Mouse (Mus musculus): Measurements from ENCODE around the gene Edem2. TPM values are rescaled to one million over a fixed set of nuclear protein-coding genes. Genes with fewer than 3 reads are reported as not detected.
"Not testable (repeated sequence)": the region's sequence is repeated elsewhere in the genome, so short reads cannot be mapped to it uniquely, and the experiment has no call there.

The Edem2 gene
- total RNA-seq, 2 experiments from 2014 or later, result 19.2 to 19.8 TPM

DNA sequence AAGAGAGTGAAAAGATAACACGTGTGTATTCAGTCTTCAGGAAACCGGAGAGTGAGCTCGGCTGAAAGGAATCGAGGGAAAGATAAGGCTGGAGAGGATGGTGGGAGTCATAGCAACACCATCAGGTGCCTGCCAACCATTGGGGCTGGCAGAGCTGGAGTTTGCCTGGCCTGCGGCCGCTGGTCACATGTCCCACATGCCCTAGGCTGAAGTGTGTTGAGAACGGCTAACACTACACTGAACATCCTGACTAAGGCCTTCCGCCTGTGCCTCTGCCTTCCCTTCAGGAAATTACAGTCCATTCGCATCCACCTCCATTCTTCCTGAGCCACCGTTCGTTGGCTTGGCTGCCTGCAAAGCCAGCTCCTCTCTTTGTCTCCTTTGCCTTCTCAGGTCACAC lies 12.9 kb upstream of the Edem2 start:
- intact Hi-C loops (cut with DNase I), result no loop called here
- DNase-seq (ENCODE audit: extremely low spot score in 1 of 2, low spot score in 2 of 2), result no peak

- intact Hi-C loops (cut with DNase I), result no loop called here
- DNase-seq (ENCODE audit: extremely low spot score in 1 of 2, low spot score in 2 of 2), result no peak
Measured at GRCm38 (mm10) chr2:155737803-155738202, 8.5 kb upstream of the Edem2 start.

DNA sequence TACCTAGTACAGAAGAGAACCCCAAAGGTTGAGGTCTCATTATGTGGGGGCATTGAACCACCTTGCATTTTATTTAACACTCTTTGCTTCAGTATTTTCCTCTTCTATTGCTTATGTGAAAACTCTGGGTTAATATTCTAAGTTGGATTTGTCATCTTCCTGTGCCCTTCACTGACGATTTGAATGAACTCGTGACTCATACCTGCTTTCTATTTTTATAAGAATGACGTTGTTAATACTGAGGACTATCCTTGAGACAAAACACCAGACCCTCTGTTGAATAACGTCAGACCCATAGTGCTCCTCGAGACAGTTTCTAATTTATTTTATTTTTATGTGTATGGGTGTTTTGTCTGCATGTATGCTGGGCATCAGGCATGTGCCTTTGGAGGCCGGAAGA lies 7.7 kb upstream of the Edem2 start:
- no peak for DNase-seq (ENCODE audit: extremely low spot score in 1 of 2, low spot score in 2 of 2)
- intact Hi-C loops (cut with DNase I), result no loop called here

DNA sequence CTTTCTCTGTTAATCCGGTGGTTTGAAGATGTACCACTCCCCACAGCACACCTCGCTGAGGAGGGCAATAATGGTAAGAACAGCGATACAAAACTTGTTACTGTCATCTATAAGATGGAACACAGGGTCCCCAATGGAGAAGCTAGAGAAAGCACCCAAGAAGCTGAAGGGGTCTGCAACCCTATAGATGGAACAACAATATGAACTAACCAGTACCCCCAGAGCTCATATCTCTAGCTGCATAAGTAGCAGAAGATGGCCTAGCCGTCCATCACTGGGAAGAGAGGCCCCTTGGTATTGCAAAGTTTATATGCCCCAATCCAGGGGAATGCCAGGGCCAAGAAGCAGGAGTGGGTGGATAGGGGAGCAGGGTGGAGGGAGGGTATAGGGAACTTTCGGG lies 6.5 kb upstream of the Edem2 start, which contains the start of gene Gm17581:
TSS of gene Gm17581 (minus strand) at position 101 of the 400 bp plus-strand sequence.
- intact Hi-C loops (cut with DNase I); DNase-seq (ENCODE audit: extremely low spot score in 1 of 2, low spot score in 2 of 2): not testable (repeated sequence)

- intact Hi-C loops (cut with DNase I), result no loop called here
Measured at GRCm38 (mm10) chr2:155735080-155735479, 5.8 kb upstream of the Edem2 start.

GRCm38 (mm10) chr2:155728742-155729141 lies 533 bp downstream of the Edem2 start:
- intact Hi-C loops (cut with DNase I), result no loop called here
- DNase-seq (ENCODE audit: extremely low spot score in 1 of 2, low spot score in 2 of 2), result no peak

More at GRCm38 (mm10) chr2:155735080-155735479, 5.8 kb upstream of the Edem2 start:
- DNase-seq (ENCODE audit: extremely low spot score in 1 of 2, low spot score in 2 of 2), result no peak

DNA sequence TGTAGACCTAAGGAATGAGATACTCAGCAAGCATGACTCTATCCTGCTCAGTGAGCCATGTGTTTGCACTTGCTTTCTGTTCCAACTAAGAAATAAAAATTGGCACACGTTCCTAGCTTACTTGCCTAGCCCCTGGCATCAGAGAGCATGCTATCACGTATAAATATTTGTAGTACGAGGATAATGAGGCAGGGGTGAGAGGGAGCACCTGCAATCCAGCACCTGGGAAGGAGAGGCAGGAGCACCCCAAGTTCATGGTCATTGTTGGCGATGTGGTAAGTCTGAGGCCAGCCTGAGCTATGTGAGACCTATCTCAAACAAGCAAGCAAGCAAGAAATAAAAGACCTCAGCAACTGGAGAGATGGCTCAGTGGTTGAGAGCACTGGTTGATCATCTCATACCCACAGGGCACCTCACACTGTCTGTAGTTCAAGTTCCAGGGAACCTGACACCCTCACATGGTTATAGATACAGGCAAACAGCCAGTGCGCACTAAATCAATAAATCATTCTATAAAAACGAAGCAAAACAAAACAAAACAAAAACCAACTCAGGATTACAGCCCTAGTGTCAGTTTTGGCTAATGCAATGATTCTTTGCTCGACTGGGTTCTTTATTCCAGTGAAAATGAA lies 1.4 kb downstream of the Edem2 start:
- DNase-seq (ENCODE audit: extremely low spot score in 1 of 2, low spot score in 2 of 2), result no peak
- intact Hi-C loops (cut with DNase I), result no loop called here

- DNase-seq (ENCODE audit: extremely low spot score in 1 of 2, low spot score in 2 of 2), result no peak
- intact Hi-C loops (cut with DNase I), result no loop called here
Measured at GRCm38 (mm10) chr2:155726302-155726701, 3.0 kb downstream of the Edem2 start.

- intact Hi-C loops (cut with DNase I), result no loop called here
- no peak for DNase-seq (ENCODE audit: extremely low spot score in 1 of 2, low spot score in 2 of 2)
Measured at GRCm38 (mm10) chr2:155724526-155724925, 4.7 kb downstream of the Edem2 start.

DNA sequence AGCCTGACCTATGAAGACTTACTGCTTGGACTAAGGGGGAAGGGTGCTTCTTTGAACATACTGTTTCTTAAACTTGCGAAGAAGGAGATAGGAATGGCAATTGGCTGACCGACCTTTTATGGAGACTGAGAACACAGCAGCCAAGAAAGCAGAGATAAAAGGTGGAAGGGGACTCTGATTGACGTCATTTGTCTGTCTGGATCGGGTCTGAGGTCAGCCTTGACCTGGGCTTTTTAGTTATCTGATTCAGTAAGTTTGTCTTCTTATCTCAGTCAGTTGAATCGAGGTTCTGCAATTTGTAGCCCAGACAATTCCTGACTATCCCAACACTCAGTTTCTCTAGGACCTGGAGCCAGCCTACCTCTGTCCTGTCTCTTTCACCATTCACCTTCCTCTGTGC lies 5.2 kb downstream of the Edem2 start:
- intact Hi-C loops (cut with DNase I), result no loop called here
- no peak for DNase-seq (ENCODE audit: extremely low spot score in 1 of 2, low spot score in 2 of 2)

DNA sequence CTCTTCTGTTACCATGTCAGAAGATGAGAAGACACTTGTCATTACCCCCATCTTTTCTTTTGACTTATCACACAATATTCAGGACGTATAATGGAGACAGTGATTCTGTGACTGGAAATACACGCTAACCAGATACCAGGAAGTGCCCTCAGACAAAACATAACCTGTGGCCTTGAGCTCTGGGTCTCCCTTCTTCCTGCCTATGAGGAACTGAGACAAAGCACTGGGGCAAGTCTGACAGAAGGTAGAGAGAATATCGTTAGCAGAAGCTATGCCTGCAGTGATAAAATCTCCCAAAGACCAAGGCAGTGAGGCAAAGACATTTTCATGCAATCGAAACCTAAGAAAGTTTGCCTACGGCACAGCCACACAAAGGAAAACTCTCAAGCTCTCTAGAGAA lies 8.7 kb downstream of the Edem2 start:
- intact Hi-C loops (cut with DNase I), result no loop called here
- no peak for DNase-seq (ENCODE audit: extremely low spot score in 1 of 2, low spot score in 2 of 2)

DNA sequence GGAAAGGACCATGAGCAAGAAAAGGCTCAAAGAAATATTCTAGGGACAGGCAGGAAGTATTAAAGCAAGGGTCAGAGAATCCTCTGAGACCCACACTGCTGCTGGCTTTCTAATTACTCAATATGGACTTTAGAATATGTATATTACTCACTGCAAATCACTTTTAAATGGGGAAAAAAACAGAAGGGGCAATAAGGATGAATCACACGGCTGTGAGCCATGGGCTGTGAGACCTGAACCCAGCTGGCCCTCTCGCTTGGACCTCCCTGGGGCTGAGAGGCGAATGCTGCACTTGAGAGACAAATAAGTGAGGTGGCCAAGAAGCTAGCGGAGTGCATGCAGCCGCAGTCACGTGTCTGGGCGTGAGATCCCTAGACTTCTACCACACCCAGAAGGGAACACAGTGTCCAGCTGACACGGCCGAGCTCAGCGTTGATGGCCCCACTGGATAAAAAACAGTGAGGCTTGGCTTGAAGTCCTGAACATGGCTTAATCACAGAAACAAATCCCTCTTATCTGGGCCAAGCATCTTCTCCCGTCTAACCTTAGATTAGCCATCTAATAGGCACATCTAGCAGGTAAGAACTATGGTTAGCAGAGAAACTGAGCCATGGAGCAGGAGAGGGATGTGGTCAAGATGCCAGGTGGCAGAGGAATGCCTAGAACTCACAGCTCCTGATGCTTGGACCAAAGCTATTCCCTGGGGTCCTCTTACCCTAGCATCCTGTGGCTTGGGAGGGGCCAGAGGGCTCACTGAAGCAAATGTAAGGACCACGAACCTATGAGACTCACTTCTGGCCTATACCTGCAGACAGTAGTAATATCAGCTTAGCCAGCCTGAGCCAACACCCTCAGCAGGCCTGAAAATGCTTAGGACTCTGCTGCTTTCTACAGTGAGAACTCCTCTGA lies 11.9 kb downstream of the Edem2 start:
- intact Hi-C loops (cut with DNase I), result no loop called here
- no peak for DNase-seq (ENCODE audit: extremely low spot score in 1 of 2, low spot score in 2 of 2)

DNA sequence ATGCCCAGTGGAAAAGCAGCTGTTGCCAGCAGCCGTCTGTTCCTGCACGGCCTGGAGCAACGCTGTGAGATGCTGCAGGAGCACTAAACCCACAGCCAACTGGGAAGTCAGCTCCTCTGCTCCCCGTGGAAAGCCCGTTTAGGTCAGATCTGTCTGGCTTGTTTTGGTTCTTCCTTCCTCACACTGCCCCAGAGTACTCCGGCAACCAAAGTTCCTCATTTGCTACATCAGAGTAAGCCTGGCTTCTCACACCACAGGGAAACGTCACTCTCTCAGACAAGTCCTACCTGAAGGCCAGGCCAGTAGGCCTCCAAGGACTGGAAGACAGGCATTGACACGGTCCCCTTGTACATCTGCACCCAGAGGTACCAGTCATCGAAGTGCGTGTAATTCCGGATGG lies 18.7 kb downstream of the Edem2 start:
- no peak for DNase-seq (ENCODE audit: extremely low spot score in 1 of 2, low spot score in 2 of 2)
- intact Hi-C loops (cut with DNase I), result no loop called here

- peak; percentile 58 to 62 for DNase-seq (ENCODE audit: extremely low spot score in 1 of 2, low spot score in 2 of 2)
Measured at GRCm38 (mm10) chr2:155707251-155707650, 22.0 kb downstream of the Edem2 start.

GRCm38 (mm10) chr2:155703630-155704029 lies 25.6 kb downstream of the Edem2 start:
- intact Hi-C loops (cut with DNase I), result no loop called here
- DNase-seq (ENCODE audit: extremely low spot score in 1 of 2, low spot score in 2 of 2), result no peak

More at GRCm38 (mm10) chr2:155707251-155707650, 22.0 kb downstream of the Edem2 start:
- intact Hi-C loops (cut with DNase I), result no loop called here

DNA sequence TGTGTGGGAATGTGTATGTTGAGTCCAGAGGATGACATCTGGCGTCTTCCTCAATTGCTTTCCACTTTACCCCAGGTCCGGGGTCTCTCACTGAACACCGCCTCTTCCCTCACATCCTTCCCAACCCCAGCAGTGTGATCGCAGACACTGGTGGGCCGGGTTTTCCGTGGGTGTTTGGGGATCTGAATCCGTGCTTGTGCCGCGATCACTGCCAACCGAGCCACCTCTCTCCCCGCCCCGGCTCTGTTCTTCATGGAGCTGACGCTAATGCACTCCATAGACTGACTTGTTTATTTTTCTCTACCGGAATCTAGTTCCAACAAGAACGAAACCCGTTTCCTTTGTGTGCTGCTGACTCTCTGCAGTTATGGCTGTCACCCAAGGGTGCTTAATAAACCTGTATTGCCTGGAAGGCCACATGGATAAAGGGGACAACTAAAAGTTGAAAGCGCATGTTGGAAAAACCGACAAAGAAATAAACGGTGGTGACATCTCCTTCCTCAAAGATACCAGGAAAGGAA lies 27.8 kb downstream of the Edem2 start:
- no peak for DNase-seq (ENCODE audit: extremely low spot score in 1 of 2, low spot score in 2 of 2)
- intact Hi-C loops (cut with DNase I), result no loop called here

GRCm38 (mm10) chr2:155698443-155698842 lies 30.8 kb downstream of the Edem2 start:
- DNase-seq (ENCODE audit: extremely low spot score in 1 of 2, low spot score in 2 of 2), result not testable (repeated sequence)
- intact Hi-C loops (cut with DNase I), result loop anchor here (5.0 kb wide), 1 partner anchor 69 kb away; no protein-coding TSS in a partner anchor

DNA sequence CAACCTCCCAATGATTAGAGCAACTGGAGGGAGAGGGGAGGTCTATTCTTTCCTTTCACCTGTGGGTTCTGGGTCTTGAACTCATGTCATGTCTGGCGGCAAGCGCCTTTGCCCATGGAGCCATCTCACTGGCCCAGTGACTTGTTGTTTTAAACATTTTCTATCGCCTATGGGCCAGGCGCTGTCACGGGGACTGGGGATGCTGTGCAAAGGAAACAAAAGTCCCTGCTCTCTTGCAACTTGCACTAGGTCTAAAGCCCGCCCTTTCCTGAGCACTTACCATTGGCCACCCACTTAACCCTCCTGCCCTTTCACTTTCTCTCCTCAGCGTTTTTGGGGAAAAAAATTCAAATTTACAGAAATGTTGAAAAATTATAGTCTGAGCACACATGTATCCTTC lies 32.4 kb downstream of the Edem2 start:
- intact Hi-C loops (cut with DNase I), result loop anchor here (5.0 kb wide), 1 partner anchor 70 kb away; no protein-coding TSS in a partner anchor
- DNase-seq (ENCODE audit: extremely low spot score in 1 of 2, low spot score in 2 of 2), result no peak

- intact Hi-C loops (cut with DNase I), result loop anchor here (5.0 kb wide), 1 partner anchor 71 kb away; no protein-coding TSS in a partner anchor
- DNase-seq (ENCODE audit: extremely low spot score in 1 of 2, low spot score in 2 of 2), result peak; percentile 77 to 91
Measured at GRCm38 (mm10) chr2:155696091-155696558, 33.1 kb downstream of the Edem2 start.
